Mouse (Mus musculus): ENCODE data around the gene H2-T24. TPM values are rescaled to one million over a fixed set of nuclear protein-coding genes. Genes with fewer than 3 reads are reported as not detected.
A peak's percentile ranks its signal among the peaks of the same experiment; 100 is the strongest.
"Not testable (repeated sequence)": the region's sequence is repeated elsewhere in the genome, so short reads cannot be mapped to it uniquely, and the experiment has no call there.

Gene H2-T24
- polyA plus RNA-seq, 1 experiment from 2014 or later, result 3.3 TPM

DNA sequence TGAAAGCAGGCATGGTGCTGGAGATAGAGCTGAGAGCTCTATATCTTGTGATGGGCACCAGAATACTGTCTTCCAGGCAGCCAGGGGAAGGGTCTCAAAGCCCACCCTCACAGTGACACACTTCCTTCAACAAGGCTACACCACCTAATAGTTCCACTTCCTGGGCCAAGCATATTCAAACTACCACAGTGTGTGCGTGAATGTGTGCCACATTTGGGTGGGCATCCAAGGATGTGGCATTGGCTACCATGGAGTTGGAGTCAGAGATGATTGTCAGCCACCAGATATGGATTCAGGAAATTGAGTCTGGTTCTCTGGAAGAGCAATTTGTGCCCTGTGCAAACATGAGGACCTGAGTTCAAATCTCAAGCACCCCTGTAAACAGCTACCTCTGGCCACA, 949 bp upstream of the H2-T24 start:
- no peaks in the 10 kb centered on the region for H3K9me3 ChIP-seq (ENCODE audit: low read depth, low read length)
- H3K4me1 ChIP-seq (ENCODE audit: insufficient read depth), result 0 out of 2 replicates have a peak, but pooled peaks cover 12% of the 10 kb centered on the region
- H3K36me3 ChIP-seq (ENCODE audit: insufficient read depth), result no peaks in the 10 kb centered on the region
- no peaks in the 10 kb centered on the region for H3K27me3 ChIP-seq (ENCODE audit: insufficient read depth, low read length)
- H3K9ac ChIP-seq, result no peak overlapping the region
- no peak overlapping the region for H3K4me3 ChIP-seq (ENCODE audit: low read depth, low read length)
- no peak for ATAC-seq (ENCODE audit: insufficient read depth)
- H3K4me2 ChIP-seq, result peak overlapping the region; percentile 45; the same call in 1 of the 2 replicates
- no peak overlapping the region for H3K27ac ChIP-seq (ENCODE audit: low read depth)
- no peak for TF ChIP-seq CTCF (IDR thresholded peaks at IDR 0.05; ENCODE audit: low read depth)
- DNase-seq, result no peak
- WGBS, result 93% methylated on average over 1 of the region's 1 CpGs

DNA sequence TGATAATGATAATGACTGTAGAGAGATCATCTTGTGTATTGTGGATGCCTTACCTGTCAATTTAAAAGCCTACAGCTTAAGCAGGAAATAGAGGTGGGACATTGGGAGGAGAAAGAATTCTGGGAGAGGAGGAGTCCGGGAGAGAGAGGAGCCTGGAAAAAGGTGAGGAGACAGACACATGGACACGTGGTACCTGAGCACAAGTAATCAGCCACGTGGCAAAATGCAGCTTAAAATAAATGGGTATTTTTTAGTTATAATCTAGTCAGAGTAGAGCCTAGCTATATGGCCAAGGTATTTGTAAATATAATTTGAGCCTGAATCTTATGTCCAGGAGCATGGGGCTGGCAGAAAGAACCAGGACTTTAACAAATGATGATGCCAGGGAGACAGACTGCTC, 841 bp downstream of the H2-T24 start:
- 68% methylated on average over 3 of the region's 3 CpGs for WGBS
- no peak for TF ChIP-seq CTCF (IDR thresholded peaks at IDR 0.05; ENCODE audit: low read depth)
- no peak for ATAC-seq (ENCODE audit: insufficient read depth)

DNA sequence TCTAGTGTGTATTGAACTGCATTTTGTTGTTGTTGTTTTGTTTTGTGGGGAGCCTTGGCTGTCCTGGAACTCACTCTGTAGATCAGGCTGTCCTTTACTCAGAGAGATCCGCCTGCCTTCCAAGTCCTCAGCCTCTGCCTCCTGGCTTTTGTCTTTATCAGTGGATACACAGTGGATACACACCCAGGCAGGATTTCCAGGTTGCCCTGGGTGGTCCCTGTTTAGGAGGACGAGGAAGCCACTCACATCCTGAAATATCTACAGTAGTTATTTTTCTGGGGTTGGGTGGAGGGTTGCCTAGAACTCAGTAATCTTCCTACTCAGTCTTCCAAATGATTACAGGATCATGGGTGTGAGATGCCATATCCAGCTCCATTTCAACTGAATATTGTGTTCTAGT, 1.4 kb downstream of the H2-T24 start:
- no peaks in the 10 kb centered on the region for H3K9me3 ChIP-seq (ENCODE audit: low read depth, low read length)
- H3K4me1 ChIP-seq (ENCODE audit: insufficient read depth), result 0 out of 2 replicates have a peak, but pooled peaks cover 12% of the 10 kb centered on the region
- H3K4me3 ChIP-seq (ENCODE audit: low read depth, low read length), result no peak overlapping the region
- H3K4me2 ChIP-seq, result no peak overlapping the region
- WGBS, result 61% methylated on average over 2 of the region's 2 CpGs
- ATAC-seq (ENCODE audit: insufficient read depth) (no peak), DNase-seq (no peak)
- no peak overlapping the region for H3K9ac ChIP-seq
- H3K27me3 ChIP-seq (ENCODE audit: insufficient read depth, low read length), result no peaks in the 10 kb centered on the region
- TF ChIP-seq CTCF (IDR thresholded peaks at IDR 0.05; ENCODE audit: low read depth), result no peak
- no peak overlapping the region for H3K27ac ChIP-seq (ENCODE audit: low read depth)
- H3K36me3 ChIP-seq (ENCODE audit: insufficient read depth), result peaks cover 4% of the 10 kb centered on the region; the same call in 1 of the 2 replicates

More for the DNA sequence above, 841 bp downstream of the H2-T24 start:
- no peaks in the 10 kb centered on the region for H3K9me3 ChIP-seq (ENCODE audit: low read depth, low read length)
- H3K27me3 ChIP-seq (ENCODE audit: insufficient read depth, low read length), result no peaks in the 10 kb centered on the region
- DNase-seq, result no peak
- H3K27ac ChIP-seq (ENCODE audit: low read depth), result no peak overlapping the region
- H3K36me3 ChIP-seq (ENCODE audit: insufficient read depth), result no peaks in the 10 kb centered on the region
- 0 out of 2 replicates have a peak, but pooled peaks cover 12% of the 10 kb centered on the region for H3K4me1 ChIP-seq (ENCODE audit: insufficient read depth)
- no peak overlapping the region for H3K4me2 ChIP-seq
- no peak overlapping the region for H3K4me3 ChIP-seq (ENCODE audit: low read depth, low read length)
- H3K9ac ChIP-seq, result no peak overlapping the region

DNA sequence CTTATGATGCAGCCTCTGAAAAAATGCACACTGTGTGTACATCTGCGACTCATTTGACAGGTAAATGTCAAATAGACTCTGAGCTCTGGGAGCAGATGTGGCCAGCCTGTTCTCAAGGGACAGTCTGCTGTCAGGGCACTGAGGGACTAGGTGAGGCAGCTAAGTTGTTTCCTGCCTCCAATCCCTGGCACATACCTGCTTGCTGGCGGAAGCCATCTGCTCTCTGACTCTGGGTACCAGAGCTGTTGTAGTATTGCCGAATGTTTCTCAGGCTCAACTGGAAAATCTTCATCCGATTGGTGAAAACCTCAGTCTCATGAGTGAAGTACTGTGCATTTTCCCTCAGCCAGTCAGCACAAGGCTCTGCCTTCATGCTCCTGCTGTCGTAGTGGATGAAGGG, 3.3 kb downstream of the H2-T24 start:
- H3K9ac ChIP-seq, result no peak overlapping the region
- H3K36me3 ChIP-seq (ENCODE audit: insufficient read depth), result peaks cover 4% of the 10 kb centered on the region; the same call in 1 of the 2 replicates
- WGBS, result 78% methylated on average over 5 of the region's 5 CpGs
- H3K27ac ChIP-seq (ENCODE audit: low read depth), result no peak overlapping the region
- H3K27me3 ChIP-seq (ENCODE audit: insufficient read depth, low read length), result no peaks in the 10 kb centered on the region
- H3K4me2 ChIP-seq, result no peak overlapping the region
- DNase-seq, result no peak
- 0 out of 2 replicates have a peak, but pooled peaks cover 4% of the 10 kb centered on the region for H3K4me1 ChIP-seq (ENCODE audit: insufficient read depth)
- no peaks in the 10 kb centered on the region for H3K9me3 ChIP-seq (ENCODE audit: low read depth, low read length)
- no peak for ATAC-seq (ENCODE audit: insufficient read depth)
- TF ChIP-seq CTCF (IDR thresholded peaks at IDR 0.05; ENCODE audit: low read depth), result no peak
- no peak overlapping the region for H3K4me3 ChIP-seq (ENCODE audit: low read depth, low read length)

DNA sequence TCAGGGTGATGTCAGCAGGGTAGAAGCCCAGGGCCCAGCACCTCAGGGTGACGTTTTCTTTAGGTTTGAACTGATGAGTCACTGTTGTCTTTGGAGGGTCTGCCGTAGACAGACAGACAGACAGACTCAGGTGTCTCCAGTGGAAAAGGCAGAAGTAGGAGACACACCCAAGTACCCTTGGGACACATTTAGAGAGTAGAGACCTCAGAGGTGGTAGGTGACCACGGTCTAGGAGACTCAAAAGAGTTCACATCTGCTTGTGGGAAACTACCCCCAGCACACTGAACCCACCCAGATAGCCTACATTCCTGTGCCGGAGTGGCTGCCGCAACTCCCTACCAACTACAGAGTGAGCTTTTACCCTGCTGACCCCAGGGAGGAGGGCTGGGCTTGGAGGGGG, 5.4 kb downstream of the H2-T24 start:
- Histone ChIP-seq H3K4me2 (no peak overlapping the region), H3K36me3 (ENCODE audit: insufficient read depth) (peaks cover 4% of the 10 kb centered on the region; the same call in 1 of the 2 replicates), H3K9me3 (ENCODE audit: low read depth, low read length) (no peaks in the 10 kb centered on the region), H3K4me1 (ENCODE audit: insufficient read depth) (no peaks in the 10 kb centered on the region), H3K9ac (no peak overlapping the region), H3K27ac (ENCODE audit: low read depth) (no peak overlapping the region), H3K4me3 (ENCODE audit: low read depth, low read length) (no peak overlapping the region), H3K27me3 (ENCODE audit: insufficient read depth, low read length) (no peaks in the 10 kb centered on the region)
- no peak for DNase-seq
- no peak for ATAC-seq (ENCODE audit: insufficient read depth)
- no peak for TF ChIP-seq CTCF (IDR thresholded peaks at IDR 0.05; ENCODE audit: low read depth)
- WGBS, result 89% methylated on average over 5 of the region's 5 CpGs

DNA sequence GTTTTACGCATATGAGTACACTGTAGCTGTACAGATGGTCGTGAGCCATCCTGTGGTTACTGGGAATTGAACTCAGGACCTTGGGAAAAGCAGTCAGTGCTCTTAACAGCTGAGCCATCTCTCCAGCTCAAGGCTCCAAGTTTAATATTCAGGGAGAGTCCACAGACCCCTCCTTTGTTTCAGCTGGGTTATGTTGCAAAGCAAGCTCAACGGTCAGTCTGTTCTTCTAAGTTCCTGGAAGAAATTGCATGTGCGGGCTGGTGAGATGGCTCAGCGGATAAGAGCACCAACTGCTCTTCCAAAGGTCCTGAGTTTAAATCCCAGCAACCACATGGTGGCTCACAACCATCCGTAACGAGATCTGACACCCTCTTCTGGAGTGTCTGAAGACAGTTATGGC, 16.0 kb downstream of the H2-T24 start:
- WGBS, result 83% methylated on average over 7 of the region's 7 CpGs
- not testable (repeated sequence) for H3K4me2 ChIP-seq, H3K9ac ChIP-seq

DNA sequence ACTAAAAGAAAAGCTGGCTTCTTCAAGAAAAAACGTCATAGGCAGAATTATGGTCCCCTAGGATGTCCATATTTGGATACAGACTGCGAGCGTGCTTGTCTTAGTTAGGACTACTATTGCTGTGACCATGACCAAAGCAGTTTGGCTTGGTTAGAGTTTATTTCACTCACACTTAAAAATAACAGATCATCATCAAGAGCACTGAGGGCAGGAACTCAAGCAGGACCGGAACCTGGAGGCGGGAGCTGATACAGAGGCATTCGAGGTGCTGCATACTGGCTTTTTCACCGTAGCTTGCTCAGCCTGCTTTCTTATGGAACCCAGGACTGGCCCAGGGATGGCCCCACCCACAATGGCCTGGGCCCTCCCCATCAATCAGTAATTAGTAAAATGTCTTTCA, 17.0 kb downstream of the H2-T24 start:
- WGBS, result 91% methylated on average over 7 of the region's 7 CpGs

More for the DNA sequence above, 16.0 kb downstream of the H2-T24 start:
- not testable (repeated sequence) for H3K36me3 ChIP-seq (ENCODE audit: insufficient read depth); H3K4me1 ChIP-seq (ENCODE audit: insufficient read depth); H3K9me3 ChIP-seq (ENCODE audit: low read depth, low read length); H3K4me3 ChIP-seq (ENCODE audit: low read depth, low read length); H3K27me3 ChIP-seq (ENCODE audit: insufficient read depth, low read length); H3K27ac ChIP-seq (ENCODE audit: low read depth); ATAC-seq (ENCODE audit: insufficient read depth); DNase-seq

DNA sequence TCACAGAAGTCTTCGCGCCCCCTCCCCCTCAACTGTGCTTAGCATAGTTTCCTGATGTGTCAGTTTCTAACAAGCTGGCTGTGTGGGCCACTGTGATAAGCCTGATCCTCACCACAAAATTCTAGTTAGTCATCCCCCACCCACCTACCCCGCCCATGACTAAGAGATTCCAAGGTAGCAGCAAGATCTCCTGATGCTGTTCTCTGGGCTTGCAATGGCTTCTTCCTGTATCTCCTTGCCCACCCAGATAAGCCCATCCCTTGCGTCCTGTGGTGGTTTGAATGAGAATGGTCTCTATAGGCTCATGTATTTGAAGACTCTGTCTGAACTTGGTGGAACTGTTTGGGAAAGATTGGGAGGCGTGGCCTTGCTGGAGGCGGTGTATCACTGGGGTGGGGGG, 18.4 kb downstream of the H2-T24 start:
- no peak for ATAC-seq (ENCODE audit: insufficient read depth)
- WGBS, result 96% methylated on average over 6 of the region's 6 CpGs
- TF ChIP-seq CTCF (IDR thresholded peaks at IDR 0.05; ENCODE audit: low read depth), result no peak
- Histone ChIP-seq H3K27me3 (ENCODE audit: insufficient read depth, low read length) (no peaks in the 10 kb centered on the region), H3K27ac (ENCODE audit: low read depth) (no peak overlapping the region), H3K4me1 (ENCODE audit: insufficient read depth) (no peaks in the 10 kb centered on the region), H3K9ac (no peak overlapping the region), H3K9me3 (ENCODE audit: low read depth, low read length) (no peaks in the 10 kb centered on the region), H3K36me3 (ENCODE audit: insufficient read depth) (no peaks in the 10 kb centered on the region), H3K4me3 (ENCODE audit: low read depth, low read length) (no peak overlapping the region), H3K4me2 (no peak overlapping the region)
- no peak for DNase-seq

More for the DNA sequence above, 17.0 kb downstream of the H2-T24 start:
- no peaks in the 10 kb centered on the region for H3K27me3 ChIP-seq (ENCODE audit: insufficient read depth, low read length)
- TF ChIP-seq CTCF (IDR thresholded peaks at IDR 0.05; ENCODE audit: low read depth), result no peak
- DNase-seq (no peak), ATAC-seq (ENCODE audit: insufficient read depth) (no peak)
- H3K27ac ChIP-seq (ENCODE audit: low read depth), result no peak overlapping the region
- no peak overlapping the region for H3K4me2 ChIP-seq
- H3K36me3 ChIP-seq (ENCODE audit: insufficient read depth), result no peaks in the 10 kb centered on the region
- H3K9me3 ChIP-seq (ENCODE audit: low read depth, low read length), result no peaks in the 10 kb centered on the region
- H3K4me1 ChIP-seq (ENCODE audit: insufficient read depth), result no peaks in the 10 kb centered on the region
- no peak overlapping the region for H3K4me3 ChIP-seq (ENCODE audit: low read depth, low read length)
- no peak overlapping the region for H3K9ac ChIP-seq
